Mouse (Mus musculus) left cerebral cortex, adult 9 months (tissue): Measurements from ENCODE around the gene Metrnl.
"Not testable (repeated sequence)": the region's sequence is repeated elsewhere in the genome, so short reads cannot be mapped to it uniquely, and the experiment has no call there.

ENCODE experiments used
- DNase-seq, 2 experiments: peaks; one replicate each; pipeline ENCODE4 v3.0.0; 2022; ENCODE audit warnings: low spot score in 2 of 2

Metrnl gene

DNA sequence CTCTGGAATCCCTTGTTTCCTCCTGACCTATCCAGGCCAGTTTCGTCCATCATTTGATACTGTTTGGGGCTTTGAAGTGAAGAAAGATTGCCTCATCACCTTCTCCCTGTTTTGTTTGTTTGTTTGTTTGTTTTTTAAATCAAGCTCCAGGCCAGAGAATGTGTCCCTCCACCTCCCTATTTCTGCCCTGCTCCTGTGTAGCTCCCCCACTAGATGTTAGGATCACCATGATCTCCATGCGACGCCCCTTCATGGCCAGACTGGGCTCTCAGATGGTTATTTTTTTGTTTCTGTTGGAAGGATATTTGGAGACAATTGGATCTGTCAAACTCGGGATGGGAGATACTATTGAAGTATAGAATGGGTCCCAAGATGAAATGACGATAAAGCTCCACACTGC is at the start of gene Metrnl:
Gene Metrnl (plus strand): TSS at position 301 of the 400 bp plus-strand sequence.
- no peak for DNase-seq

DNA sequence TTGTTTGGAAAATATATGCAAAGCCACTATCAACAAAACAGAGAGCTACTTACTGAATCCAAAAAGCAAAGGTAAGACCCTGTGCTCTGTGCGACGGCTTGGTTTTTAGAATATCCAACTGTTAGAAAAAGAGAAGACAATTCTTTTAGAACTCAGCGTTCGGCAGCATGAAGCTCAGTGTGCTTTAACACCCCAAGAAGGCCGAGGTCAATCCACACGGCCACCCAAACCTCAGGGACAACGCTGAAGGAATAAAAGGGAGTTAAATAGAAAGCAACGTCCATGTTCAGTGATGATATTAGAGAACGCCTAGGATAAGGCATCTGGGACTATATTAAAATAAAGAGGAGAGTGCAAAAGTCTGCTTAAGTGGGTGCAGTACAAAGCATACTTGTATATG is 49.8 kb upstream of the Metrnl start:
- no peak for DNase-seq

DNA sequence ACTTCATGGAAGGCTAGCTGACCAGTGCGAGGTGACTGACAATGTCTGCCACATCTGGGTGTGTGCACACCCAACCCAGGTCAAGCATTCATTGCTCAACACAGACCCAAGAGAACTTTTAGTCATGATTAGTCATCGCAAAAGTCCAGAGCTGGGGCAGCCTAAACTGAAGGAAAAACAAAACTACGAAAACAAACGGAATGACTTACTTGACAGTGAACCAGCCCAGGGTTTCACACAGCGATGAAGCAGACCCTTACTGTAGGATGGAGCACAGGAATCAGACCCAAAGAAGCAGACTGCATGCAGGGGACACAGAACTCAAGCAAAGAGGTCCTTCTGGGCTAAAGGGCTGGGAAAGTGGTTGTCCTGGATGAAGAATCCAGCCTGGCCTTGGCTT is 49.4 kb upstream of the Metrnl start:
- no peak for DNase-seq

DNA sequence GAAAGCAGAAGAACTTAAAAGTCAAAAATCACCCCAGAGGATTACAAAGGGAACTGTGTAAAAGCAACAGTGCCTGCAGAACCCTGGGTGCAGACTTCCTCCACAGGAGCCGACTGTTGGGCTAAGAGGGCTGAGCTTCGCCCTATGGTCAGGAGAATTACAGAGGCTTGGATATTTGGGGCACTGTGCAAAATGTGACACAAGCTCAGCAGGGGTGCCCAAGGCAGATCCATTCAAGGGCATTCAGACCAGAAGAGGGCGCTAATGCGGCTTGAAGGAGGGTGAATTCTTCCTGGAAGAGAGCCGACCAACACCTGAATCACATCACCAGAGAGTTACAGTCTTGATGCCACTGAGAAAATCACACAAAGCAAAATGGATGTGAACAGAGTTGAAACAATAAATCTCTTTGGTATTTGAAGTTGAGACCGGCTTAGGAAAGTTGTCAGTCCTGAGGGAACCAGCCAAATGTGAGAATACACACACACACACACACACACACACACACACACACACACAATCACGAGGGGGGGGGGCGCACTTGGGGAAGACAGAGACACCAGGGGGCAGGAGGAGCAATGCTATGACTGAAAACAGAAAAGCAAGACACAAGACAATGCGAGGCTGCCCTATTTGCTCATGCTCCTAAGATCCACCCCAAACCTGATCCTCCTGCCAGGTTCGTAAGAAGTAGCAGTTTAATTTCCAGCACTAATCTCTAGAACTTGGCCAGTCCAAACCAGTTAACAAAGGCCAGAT is 48.6 kb upstream of the Metrnl start:
- peak in 1 of 2 experiments; percentile 73 for DNase-seq

DNA sequence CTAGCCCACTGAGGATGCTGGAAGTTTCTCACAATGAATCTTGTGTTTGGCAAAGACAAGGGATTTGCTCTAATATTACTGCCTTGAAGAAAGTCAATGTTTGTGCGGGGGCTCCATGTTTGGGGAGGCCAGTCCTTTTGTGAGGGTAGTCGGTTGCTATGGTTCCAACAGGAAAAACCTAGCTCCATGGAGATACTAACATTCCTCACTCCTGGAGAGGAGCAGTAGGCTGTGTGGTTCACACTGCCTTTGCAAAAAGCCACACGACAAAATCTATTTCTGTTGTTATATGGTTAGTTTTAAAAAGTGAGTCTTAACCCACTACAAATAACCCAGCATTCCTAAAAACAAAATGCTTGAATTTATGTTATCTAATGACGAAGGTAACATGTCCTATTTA is 47.7 kb upstream of the Metrnl start:
- DNase-seq, result no peak

DNA sequence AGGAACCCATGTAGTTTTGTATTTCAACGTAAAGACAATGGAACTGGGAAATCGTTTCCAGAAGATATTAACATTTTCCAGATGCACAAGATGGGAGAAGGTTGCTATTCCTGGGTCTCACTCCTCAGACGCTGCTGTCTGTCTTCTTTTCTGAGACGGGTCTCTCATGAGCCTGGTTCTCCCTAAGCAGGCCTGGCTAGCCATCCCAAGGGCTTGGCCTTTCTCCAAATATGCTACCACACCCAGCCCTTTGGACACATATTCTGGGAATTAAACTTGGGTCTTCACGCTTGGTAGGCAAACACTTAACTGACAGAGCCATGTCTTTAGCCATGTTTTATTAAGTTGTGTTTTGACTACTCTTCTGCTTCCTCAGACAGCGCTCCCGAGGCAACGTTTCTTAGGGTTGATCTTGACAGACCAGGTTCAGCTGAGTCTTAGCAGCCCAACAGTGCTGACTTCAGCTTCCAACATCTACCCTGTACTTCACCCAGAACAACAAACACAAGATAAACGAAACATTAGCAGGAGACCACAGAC is 46.9 kb upstream of the Metrnl start:
- no peak for DNase-seq

DNA sequence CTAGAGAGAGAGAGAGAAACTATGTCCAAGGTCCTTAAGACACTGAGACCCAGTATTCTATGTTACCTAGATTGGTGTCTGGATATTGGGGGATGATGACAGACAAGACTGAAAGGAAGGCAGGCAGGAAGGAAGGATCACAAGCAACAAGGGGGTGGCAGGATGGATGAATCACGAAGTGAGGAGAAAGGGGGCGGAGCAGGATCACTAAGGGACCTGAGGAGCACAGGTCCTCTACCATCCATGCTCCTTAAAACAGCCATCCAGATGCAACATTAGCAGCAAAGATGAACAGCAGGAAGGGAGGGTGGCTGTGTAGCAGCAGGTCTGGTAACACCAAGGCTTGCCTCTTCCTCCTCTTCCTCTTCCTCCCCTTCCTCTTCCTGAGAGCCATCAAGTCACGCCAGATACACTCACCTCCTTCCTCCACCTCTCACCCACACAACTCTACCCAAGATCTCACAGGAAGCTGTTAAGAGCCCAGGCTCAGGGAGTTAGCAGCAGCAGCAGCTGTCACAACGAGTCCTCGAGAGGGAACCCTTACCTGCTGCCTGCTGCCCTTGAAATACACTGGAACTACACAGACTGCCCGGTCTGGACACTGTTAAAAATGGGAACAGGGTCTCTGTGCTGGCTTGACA is 46.1 kb upstream of the Metrnl start:
- DNase-seq, result no peak

DNA sequence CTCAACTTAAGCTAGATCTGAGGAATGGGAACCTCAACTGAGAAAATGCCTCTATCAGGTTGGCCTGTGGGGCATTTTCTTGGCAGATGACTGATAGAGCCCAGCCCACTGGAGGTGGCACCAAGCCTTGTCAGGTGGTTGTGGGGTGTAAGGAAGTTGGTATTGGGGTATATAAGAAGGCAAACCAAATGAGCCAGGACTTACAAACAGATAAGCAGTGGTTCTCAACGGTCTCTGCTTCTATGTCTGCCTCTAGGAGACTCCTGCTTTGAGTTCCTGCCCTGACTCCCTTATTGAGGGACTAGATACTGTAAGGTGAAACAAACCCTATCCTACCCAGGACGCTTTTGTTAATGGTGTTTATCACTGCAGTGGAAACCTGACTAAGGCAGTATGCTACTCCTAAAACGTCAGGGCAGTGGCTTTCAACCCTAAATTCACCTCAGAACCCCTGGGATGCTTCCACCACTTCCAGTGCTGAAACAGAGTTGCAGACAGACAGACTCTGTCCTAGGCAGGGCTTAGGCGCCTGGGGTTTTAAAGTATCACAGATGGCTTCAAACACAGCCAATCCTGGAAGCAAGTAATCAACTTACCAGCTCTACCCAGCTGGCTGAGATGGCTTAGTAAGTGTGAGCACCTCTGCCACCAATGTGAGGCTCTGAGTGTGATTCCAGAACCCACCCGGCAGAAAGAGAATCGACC is 45.4 kb upstream of the Metrnl start:
- DNase-seq, result no peak

DNA sequence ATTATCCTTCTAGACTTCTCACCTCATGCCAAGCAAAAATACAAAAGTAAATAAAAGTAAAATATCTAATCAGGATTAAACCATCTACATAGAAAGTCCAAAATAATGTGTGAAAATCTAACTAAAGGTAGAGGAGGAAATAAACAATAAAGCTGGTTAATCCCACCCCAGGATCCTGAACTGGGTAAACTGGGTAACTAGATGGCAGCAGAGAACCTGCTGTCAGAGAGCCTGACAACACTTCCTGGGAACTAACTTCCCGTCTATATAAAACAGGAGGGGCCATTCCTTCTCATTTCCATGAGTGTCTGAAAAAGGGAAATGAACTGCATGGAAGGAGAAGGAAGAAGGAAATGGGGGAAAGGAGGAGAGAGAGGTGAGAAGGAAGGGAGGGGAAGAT is 43.2 kb upstream of the Metrnl start:
- no peak for DNase-seq

DNA sequence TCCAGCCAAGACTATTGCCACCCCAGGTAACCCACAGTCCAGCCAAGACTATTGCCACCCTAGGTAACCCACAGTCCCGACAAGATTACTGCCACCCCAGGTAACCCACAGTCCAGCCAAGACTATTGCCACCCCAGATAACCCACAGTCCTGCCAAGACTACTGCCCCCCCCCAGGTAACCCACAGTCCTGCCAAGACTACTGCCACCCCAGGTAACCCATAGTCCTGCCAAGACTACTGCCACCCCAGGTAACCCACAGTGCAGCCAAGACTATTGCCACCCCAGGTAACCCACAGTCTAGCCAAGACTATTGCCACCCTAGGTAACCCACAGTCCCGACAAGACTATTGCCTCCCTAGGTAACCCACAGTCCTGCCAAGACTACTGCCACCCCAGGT is 40.7 kb upstream of the Metrnl start:
- DNase-seq, result not testable (repeated sequence)

DNA sequence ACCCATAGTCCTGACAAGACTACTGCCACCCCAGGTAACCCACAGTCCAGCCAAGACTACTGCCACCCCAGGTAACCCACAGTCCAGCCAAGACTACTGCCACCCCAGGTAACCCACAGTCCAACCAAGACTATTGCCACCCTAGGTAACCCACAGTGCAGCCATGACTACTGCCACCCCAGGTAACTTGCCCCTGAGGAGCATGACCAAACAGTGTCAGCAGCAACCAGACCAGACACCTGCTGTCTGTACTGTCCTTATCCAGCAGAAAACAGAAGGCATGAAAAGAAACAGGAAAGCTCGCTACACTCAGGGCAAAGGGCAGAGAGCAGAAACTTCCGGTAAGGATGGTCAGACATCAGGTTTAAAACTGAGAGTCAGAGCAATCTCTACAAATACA is 40.2 kb upstream of the Metrnl start:
- DNase-seq, result no peak

DNA sequence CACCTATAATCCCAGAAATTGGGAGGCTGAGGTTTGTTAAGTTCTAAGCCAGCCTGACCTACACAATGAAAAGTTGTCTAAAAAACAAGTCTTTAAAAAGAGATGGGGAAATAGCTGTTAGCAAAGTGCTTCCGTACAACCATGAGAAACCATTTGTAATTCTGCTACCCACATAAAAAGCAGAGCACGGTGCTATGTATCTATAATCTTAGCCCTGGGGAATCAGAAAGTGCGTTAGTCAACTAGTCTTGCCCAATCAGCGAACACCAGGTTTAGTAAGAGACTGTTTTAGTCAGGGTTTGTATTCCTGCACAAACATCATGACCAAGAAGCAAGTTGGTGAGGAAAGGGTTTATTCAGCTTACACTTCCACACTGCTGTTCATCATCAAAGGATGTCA is 33.8 kb upstream of the Metrnl start:
- DNase-seq, result no peak

DNA sequence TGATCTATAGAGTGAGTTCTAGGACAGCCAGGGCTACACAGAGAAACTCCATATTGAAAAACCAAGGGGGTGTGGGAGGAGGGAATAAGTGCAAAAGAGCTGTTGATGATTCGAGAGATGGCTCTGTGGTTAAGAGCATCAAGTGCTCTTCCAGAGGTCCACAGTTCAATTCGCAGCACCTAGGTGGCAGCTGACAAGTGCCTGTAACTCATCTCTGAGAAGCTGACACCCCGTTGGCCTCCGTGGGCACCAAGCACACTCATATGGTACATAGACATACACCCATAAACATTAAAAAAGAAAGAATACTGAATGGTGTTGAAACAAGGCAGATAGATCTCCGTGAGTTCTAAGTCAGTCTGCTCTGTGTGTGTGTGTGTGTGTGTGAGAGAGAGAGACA is 32.6 kb upstream of the Metrnl start:
- DNase-seq, result no peak

DNA sequence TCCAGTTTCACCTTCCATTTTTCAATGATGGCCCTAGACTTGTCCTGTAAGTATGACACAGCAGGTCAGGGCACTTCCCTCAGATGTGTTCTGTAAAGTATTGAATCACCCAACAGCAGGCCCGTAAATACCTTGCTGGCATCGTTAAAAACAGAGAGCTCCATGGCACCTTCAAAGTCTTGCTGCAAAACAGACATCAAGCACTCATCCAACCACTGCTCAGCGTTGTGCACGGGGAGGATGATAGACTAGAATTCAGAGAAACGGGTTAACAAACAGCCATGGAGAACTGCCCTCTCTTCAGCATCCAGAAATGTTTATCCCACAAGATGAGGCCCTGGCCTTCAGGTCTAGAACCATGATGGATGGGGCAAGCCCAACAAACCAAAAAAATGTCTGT is 30.4 kb upstream of the Metrnl start:
- no peak for DNase-seq

DNA sequence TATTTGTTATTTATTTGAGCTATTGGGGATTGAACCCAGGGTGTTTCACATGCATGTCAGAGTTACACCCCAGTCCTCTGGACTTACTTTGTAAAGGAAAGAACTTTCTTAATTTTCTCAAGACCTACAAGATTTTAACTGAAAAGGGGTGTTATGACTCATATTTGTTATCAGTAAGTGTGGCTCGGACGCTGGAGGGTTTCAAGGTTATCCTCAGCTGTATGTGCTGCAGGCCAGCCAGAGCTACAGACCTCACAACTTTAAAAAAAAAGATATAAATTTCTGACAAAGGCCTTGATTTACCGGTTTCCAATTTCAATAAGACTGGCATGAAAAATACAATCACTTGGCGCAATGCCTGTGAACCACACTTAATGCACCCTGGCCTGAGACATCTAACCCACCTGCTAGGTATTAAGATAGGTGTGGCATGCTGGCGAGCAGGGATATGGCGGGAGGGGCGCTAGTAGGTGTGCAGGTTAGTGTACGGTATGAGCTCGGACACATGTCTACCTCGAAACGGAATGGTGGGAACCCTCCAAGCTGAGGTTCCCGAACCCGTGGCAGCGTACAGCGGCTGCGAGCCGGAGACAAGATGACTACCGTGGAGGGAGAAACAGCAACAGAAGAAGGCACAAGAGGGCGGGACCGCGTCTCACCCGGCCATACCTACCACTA is 28.9 kb upstream of the Metrnl start:
- DNase-seq, result no peak

DNA sequence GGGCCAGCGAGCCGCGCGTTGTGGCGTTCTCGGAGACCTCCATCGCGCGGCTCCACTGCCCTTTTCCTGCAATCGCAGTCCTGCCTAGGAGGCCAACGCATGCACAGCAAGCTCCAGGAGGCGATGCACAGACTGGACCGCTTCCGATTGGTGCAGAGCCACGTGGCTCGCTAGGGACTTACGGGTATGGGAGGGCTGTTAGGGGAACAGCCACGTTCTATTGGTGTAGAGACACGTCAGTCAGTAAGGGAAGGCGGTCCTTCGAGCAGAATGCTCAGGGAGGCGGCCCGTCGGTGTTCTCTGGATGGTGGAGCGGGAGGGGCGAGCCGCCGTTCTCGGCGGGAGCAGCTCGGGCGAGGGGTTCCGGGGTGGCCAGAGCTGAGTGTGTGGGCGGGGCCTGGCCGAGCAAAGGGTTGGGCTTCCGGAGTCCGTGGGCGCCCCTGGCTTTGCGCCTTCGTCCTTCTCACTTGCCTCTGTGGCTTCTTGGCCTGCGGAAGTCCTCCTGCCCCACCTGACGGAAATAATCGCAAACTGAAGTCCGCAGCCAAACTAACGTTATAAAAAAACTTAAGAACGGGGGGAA is 28.3 kb upstream of the Metrnl start, which contains the start of gene B3gntl1:
Gene B3gntl1 (minus strand): TSS at position 164 of the 583 bp plus-strand sequence.
- peak; percentile 99 to 100 for DNase-seq

DNA sequence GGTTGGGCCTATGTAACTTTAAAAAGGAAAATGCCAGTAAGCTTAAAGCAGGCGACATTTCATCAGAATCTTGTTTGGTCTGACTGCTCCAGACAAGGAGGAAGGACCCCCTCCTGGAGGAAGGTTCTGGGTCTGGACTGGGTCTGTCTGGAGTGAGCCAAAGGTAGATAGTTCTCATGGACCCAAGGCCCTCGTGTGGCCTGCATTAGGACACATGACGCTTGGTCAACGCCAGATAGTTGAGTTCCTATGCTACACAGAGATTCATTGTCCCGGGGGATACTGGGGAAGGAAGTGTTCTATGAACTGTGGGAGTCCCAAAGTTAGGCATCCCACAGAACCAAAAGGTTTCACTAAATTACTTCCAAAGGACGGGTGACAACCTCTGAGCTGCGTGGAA is 27.7 kb upstream of the Metrnl start:
- DNase-seq, result no peak

DNA sequence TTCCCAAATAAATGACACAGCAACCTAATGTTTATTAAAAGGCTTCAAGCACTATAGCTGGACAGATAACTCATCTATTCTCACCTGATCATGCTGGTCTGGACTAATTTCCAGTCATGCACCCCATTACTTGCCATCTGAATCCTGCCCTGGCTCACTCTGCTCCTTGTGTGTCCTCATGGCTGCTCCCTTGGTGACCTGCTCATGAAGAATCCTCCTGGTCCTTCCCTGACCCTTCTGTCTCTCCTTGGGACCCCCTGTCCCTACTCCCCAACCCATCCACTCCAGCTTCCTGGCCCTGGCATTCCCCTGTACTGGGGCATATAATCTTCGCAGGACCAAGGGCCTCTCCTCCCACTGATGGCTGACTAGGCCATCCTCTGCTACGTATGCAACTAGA is 24.5 kb upstream of the Metrnl start:
- DNase-seq, result no peak

DNA sequence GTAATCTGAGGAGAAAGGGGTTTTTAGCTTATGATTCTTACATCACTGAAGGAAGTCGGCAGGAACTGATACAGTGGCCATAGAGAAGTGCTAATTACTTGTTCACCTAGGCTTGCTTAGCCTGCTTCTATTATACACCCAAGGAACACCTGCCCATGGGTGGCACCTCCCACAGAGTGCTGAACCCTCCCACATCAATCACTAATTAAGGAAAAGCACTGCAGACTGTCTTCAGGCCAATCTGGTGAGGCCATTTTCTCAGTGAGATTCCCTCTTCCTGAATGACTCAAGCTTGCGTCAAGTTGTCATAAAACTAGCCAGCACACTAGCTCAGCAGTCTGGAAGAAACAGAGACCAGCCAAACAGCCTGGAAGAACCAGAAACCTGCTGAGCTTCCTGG is 21.8 kb upstream of the Metrnl start:
- peak in 1 of 2 experiments; percentile 52 for DNase-seq

DNA sequence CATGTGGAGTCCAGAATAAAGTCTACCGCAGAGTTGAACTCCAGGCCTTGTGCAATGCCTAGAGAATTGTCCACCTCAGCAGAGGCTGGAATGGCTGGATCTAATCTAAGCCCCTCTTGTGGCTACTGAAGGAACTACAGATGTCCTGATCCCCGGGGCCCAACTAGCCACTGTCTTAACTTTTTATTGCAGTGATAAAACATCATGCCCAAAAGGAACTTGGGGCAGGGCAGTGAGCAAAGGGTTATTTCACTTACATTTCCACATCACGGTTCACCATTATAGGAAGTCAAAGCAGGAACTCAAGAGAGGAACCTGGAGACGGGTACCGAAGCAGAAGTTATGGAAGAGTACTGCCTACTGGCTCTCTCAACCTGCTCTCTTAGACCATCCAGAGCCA is 20.6 kb upstream of the Metrnl start:
- DNase-seq, result no peak

DNA sequence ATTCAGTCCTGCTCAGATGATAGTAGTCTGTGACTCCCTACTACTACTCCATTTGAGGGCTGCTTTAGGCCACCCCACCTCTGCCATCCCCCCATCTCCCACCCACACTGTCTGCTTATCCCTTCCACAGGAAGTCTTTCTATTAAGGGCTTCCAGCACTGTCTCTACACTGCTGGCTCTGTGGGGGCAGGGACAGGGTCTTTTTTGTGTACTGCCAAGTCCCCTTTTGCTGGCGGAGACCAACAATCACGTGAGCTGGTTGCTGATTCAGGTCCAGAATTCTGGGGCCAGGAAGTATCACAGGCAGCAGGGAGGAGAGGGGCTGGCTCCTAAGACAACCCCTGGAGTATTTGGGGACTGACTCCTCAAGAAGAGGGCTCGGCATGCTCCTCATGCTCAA is 18.1 kb upstream of the Metrnl start:
- DNase-seq, result no peak
